Mouse (Mus musculus) stomach, adult 2 months (tissue): ENCODE data around the gene Mctp1. TPM values are rescaled to one million over a fixed set of nuclear protein-coding genes. Genes with fewer than 3 reads are reported as not detected.

Source experiments
- polyA plus RNA-seq: library from polyadenylated mRNA; depleted of rRNA; stranded (reverse); fragments of >200 nt; gene quantifications from 2 replicates; pipeline ENCODE4 v1.2.3, GENCODE M21; 2012; rRNA removed

Mctp1 gene
- polyA plus RNA-seq = 0.11 and 0.12 TPM in 2 replicates

GRCm38 (mm10) chr13:76383972-76384663 is at the start of gene Mctp1:
TSS of gene Mctp1 (plus strand) at chr13:76384535.

Other genes starting within 250 kb of the Mctp1 start
- gene Fam81b, start 79.5 kb upstream of the Mctp1 start, polyA plus RNA-seq = not detected in 2 replicates